Mouse (Mus musculus) left cerebral cortex, postnatal 14 days (tissue): ENCODE measurements at regions not wholly inside any gene's neighbourhood (a gene's known extent, or its start where the extent isn't known, plus 50 kb on each side); places are given as distances from the start of the nearest gene placed in this dataset.

Source experiments
- DNase-seq, 2 experiments: peaks; one replicate each; pipeline ENCODE4 v3.0.0; 2021 to 2022; ENCODE audit warnings: low spot score in 2 of 2, mixed read lengths in 1 of 2
- intact Hi-C: fragments of 180-260 bp; cut with DNase I; formaldehyde crosslinking; loops from one replicate; pipeline ENCODE4 v1.15.1; 2025

GRCm38 (mm10) chr8:56682564-56682963 lies 131.7 kb downstream of the Fbxo8 start:
- peak in 1 of 2 experiments; percentile 15 for DNase-seq
- intact Hi-C loops: no loop called here

DNA sequence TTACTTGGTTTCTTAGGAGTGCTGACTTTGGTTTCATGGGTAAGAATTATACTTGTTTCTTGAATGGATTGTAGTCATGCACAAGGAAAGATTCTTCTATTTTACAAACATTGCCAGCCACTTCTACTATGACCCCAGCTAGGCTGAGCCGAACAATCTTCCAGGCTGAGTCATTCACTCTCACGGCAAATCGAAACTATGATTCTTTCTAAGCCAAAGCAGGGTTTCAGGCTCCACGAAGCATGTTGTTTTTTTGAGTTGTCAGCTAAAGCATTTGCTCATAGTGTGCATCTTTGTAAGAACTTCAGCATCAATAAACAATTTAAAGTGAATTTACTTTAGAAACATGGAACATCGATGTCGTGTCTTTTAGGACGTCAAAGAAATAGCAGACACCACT lies 133.5 kb downstream of the Fbxo8 start:
- no peak for DNase-seq
- intact Hi-C loops: no loop called here

DNA sequence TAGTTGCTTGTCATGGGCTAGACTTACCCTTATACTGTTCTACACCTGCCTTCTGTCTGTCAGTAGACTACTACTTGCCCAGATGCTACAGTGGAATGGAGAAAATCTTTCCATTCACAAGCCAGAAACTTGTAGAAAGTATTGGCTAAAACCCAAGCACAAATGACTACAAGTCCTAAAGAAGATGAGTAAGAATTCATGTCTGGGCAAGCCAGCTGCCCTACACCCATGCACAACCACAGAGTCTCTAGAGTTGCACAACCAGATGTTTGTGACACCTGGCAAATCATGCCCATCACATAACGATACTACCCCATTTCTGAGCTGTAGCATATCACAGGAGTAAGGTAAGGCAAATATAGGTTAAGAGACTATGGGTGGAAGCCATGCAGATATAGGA lies 144.5 kb downstream of the Fbxo8 start:
- intact Hi-C loops: no loop called here
- no peak for DNase-seq

DNA sequence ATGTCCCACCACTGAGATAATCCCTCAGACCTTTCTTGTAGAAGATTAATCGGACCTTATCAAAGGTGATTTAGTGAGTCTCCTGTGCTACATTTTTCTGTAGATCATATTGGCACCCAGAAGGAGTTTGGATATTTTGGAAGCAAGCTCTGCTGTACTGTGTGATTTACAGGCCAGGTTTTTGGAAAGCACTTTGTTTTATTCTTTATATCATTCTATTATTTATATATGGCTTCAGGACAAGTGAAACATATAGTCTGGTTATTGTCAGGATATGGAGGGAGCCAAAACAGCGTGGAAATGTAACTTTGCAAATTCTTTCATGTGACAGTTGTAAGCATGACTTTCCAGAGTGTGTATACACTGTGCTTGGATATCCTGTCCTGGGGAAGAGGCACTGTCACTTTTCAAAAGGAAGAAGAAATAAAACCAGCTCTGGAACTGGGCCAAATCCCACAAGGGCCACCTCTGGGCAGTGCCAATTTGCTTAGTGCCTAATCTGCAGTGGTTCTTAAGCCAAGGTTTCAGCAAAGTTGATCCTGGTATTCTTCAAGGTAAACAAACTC lies 149.8 kb downstream of the Fbxo8 start:
- intact Hi-C loops: no loop called here
- no peak for DNase-seq

- intact Hi-C loops: no loop called here
- no peak for DNase-seq
These were observed 155.5 kb downstream of the Fbxo8 start for GRCm38 (mm10) chr8:56706377-56706776.

- DNase-seq: peak in 1 of 2 experiments; percentile 4
These were observed 156.2 kb downstream of the Fbxo8 start for GRCm38 (mm10) chr8:56706941-56707706.

GRCm38 (mm10) chr8:56720001-56720400 lies 169.1 kb downstream of the Fbxo8 start:
- intact Hi-C loops: no loop called here
- no peak for DNase-seq

More at GRCm38 (mm10) chr8:56706941-56707706, 156.2 kb downstream of the Fbxo8 start:
- intact Hi-C loops: no loop called here

DNA sequence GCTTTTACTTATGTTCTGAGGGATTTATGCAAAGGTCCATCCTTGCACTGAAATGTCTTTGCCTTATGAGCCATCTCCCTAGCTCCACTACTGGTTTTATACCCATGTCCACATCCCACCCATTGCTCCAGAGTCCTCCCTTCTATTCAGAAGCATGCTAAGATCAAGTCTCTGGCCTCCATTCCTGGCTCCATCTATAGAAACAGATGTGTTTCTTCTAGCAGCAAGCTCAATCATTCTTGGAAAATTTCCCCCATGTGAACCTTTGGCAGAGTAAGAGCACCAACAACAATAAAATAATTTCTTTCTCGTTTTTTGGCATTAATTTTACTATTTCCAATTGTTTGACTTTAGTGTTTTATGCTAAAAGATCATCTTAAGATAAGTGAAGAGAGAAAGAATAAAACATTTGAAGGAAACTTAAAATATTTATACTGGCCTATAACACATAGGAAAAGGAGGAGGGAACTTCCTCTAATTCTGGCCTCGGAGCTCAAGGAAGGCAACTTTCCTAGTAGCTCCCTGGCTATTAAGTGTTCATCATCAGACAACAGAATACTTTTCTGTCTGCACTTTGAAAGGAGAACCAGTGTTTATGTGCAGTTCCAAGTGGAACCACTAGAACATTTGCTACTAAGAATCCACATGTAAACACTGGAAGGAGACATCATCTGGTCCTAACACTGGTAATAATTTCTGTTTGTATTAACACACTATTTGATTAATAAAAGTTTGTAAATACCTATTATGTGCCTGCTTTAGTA lies 171.8 kb downstream of the Fbxo8 start:
- intact Hi-C loops: no loop called here
- no peak for DNase-seq

GRCm38 (mm10) chr8:56724607-56725006 lies 173.7 kb downstream of the Fbxo8 start:
- DNase-seq: no peak
- intact Hi-C loops: no loop called here

GRCm38 (mm10) chr8:56733318-56733717 lies 182.4 kb downstream of the Fbxo8 start:
- DNase-seq: no peak
- intact Hi-C loops: no loop called here

GRCm38 (mm10) chr8:56735021-56735420 lies 184.1 kb downstream of the Fbxo8 start:
- DNase-seq: no peak
- intact Hi-C loops: no loop called here

DNA sequence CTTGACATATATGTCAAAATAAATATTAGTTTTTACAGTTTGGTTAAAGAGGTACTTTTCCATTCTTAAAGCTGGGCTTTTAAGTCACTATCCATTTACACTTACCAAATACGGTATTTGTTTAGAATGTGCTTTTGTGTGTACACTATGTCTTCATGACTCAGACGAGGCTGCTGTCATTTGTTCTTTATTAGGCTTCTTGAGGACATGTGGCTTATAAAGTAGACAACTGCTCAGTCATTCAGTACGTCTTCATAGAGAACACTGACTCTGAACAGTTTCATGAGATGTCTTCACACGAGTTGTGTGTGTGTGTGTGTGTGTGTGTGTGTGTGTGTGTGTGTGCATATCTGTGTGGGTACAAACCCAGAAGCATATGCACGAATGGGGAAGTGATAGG lies 216.1 kb downstream of the Fbxo8 start:
- intact Hi-C loops: no loop called here

GRCm38 (mm10) chr8:56784441-56784840 lies 233.6 kb downstream of the Fbxo8 start:
- intact Hi-C loops: no loop called here
- no peak for DNase-seq

More for the DNA sequence above, 216.1 kb downstream of the Fbxo8 start:
- no peak for DNase-seq

DNA sequence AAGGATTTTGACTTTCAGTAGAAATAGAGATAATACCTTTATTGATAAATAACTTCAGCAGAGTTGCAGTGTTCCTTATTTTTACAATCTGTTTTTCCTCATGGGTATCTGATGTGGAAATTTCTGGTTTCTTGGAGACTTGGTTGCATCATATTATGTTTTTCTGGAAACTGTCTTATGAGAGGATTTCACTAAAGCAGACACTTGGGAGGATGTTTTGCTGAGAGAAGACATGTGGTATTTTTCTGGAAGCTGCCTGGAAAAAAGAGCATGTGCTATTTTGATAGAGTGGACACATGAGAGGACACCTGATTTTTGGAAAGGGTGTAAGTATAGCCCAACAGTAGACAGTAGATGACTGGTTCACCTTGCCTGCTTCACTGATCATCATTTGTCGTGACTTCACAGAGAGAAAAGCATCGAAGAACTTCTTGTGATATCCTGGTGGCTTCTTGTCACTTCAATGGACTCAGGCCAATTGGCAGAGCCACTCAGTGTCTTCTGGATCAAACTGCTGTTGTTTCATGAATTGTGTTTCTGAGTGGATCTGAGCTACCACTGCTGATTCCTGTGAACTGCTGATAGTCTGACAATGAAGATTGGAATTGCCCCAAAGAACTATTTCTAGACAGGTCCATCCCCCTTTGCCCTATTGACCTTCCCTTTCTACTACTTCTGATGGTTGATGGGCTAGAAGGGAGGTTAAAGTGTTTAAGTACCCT lies 238.8 kb downstream of the Fbxo8 start:
- no peak for DNase-seq
- intact Hi-C loops: no loop called here

DNA sequence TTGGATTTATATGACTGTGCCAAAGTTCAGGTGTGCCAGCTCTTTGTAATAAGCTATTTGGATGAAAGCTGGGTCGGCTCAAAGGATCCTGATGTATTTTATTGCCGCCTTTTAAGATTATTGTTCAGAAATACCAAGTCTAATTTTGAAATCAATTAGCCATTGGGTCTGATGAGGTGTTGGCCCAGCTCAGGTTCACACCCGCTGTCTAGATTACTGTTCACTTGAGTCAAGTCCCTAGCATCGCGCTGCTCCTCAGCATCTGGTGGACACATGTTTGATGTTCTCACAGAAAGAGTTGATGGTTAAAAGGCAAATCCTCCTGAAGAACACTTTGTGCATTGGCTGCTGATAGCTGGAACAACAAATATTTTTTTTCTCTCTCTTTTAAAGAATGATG lies 281.8 kb downstream of the Fbxo8 start:
- intact Hi-C loops: no loop called here
- no peak for DNase-seq

GRCm38 (mm10) chr8:56833129-56833528 lies 282.2 kb downstream of the Fbxo8 start:
- intact Hi-C loops: no loop called here
- no peak for DNase-seq

GRCm38 (mm10) chr8:56883449-56883848 lies 332.6 kb downstream of the Fbxo8 start:
- intact Hi-C loops: loop anchor here (10.0 kb wide), 1 partner anchor 451 kb away; no protein-coding TSS in a partner anchor
- no peak for DNase-seq

GRCm38 (mm10) chr8:56884195-56884594 lies 333.3 kb downstream of the Fbxo8 start:
- intact Hi-C loops: loop anchor here (10.0 kb wide), 1 partner anchor 451 kb away; no protein-coding TSS in a partner anchor
- DNase-seq: peak; percentile 4 to 52

- intact Hi-C loops: no loop called here
- DNase-seq: no peak
These were observed 342.7 kb downstream of the Fbxo8 start for GRCm38 (mm10) chr8:56893638-56894037.

DNA sequence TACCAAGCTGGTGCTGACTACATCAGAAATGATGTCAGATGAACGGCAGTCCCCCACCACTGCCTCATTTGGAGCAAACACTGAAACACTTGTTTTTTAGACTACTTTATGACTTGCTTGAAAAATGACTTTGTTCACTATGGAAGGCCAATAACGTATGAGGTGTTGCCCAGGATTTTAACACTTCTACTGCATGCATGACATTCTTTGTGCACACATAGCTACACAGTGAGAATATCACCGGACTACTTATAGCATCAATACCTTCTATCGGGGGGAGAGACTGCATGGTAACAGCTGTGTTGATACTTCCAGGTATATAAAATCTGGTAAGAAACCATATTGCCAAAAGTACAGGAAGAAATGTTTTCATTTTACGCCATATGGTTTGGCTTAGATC lies 364.5 kb downstream of the Fbxo8 start:
- DNase-seq: no peak
- intact Hi-C loops: no loop called here
